Mouse (Mus musculus) liver, embryonic 14.5 days (tissue): ENCODE measurements around the gene Fbxw4.

ENCODE experiments used
- CTCF ChIP-seq: IDR thresholded peaks from 2 replicates; pipeline ENCODE4 v1.5.1; 2016; ENCODE audit warnings: antibody characterized with exemption, low read depth, control low read depth
- EP300 ChIP-seq: IDR thresholded peaks from 2 replicates; pipeline ENCODE4 v1.6.1; 2016; ENCODE audit warnings: antibody characterized with exemption, low read depth

DNA sequence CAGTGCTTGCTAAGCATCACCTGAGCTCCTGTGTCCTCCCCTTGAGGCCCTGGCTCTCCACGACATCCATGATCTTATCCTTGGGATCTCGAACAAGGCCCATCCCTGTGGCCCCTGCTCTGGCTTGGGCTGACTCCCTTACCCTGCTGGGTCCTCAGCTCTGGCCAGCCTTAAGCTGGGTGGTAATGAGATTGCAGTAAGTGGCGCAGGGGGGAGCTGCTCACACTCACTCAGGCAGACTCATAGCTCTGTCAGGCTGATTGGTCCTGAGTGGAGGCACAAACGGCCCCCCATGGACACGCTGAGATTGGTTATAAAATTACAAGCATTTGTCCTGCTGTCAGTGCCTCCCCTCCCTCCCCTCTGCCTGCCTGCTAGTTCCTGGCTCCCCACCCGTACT is 124.2 kb downstream of the Fbxw4 start:
- TF ChIP-seq CTCF (no peak), EP300 (no peak)
